Mouse (Mus musculus): ENCODE results near the gene Gm28710.

GRCm38 (mm10) chr5:16869309-16869915 is 77.8 kb downstream of the Gm28710 start:
- TF ChIP-seq POLR2A (IDR thresholded peaks at IDR 0.05; ENCODE audit: insufficient read length, low read depth) = no peak
- no peak for TF ChIP-seq TCF12 (IDR thresholded peaks at IDR 0.05; ENCODE audit: insufficient read depth, poor library complexity, severe bottlenecking)
- TF ChIP-seq MAX (IDR thresholded peaks at IDR 0.05; ENCODE audit: low read depth) = no peak
- no peak for TF ChIP-seq CEBPB (IDR thresholded peaks at IDR 0.05; ENCODE audit: insufficient read depth, poor library complexity, severe bottlenecking)

Data from myocyte (in vitro differentiated cells).